Mouse (Mus musculus) testis, postnatal 14 days (tissue): ENCODE data around the gene Slfn1.
"Not testable (repeated sequence)": the region's sequence is repeated elsewhere in the genome, so short reads cannot be mapped to it uniquely, and the experiment has no call there.

Source experiments
- DNase-seq: peaks from one replicate; pipeline ENCODE4 v3.0.0; 2021; ENCODE audit warnings: low spot score

Gene Slfn1

GRCm38 (mm10) chr11:83116597-83117227 is at the start of gene Slfn1:
TSS of gene Slfn1 (plus strand) at chr11:83116849.
- DNase-seq, result no peak

- DNase-seq, result peak; percentile 5
Observed at GRCm38 (mm10) chr11:83067982-83068694, 48.5 kb upstream of the Slfn1 start.

- DNase-seq, result peak; percentile 1
Observed at GRCm38 (mm10) chr11:83070321-83070970, 46.2 kb upstream of the Slfn1 start.

- DNase-seq, result no peak
Observed at GRCm38 (mm10) chr11:83077714-83078422, 38.8 kb upstream of the Slfn1 start.

- no peak for DNase-seq
Observed at GRCm38 (mm10) chr11:83078423-83079140, 38.1 kb upstream of the Slfn1 start.

- no peak for DNase-seq
Observed at GRCm38 (mm10) chr11:83079487-83080199, 37.0 kb upstream of the Slfn1 start.

- DNase-seq, result no peak
Observed at GRCm38 (mm10) chr11:83082741-83083473, 33.7 kb upstream of the Slfn1 start.

- DNase-seq, result no peak
Observed at GRCm38 (mm10) chr11:83084161-83084560, 32.5 kb upstream of the Slfn1 start.

GRCm38 (mm10) chr11:83084761-83085160 is 31.9 kb upstream of the Slfn1 start:
- no peak for DNase-seq

GRCm38 (mm10) chr11:83115138-83115537 is 1.5 kb upstream of the Slfn1 start:
- no peak for DNase-seq

- DNase-seq, result no peak
Observed at GRCm38 (mm10) chr11:83118056-83118455, 1.4 kb downstream of the Slfn1 start.

- no peak for DNase-seq
Observed at GRCm38 (mm10) chr11:83121131-83121685, 4.6 kb downstream of the Slfn1 start.

GRCm38 (mm10) chr11:83123198-83123597 is 6.5 kb downstream of the Slfn1 start:
- no peak for DNase-seq

GRCm38 (mm10) chr11:83124906-83125305 is 8.3 kb downstream of the Slfn1 start:
- DNase-seq, result no peak

- not testable (repeated sequence) for DNase-seq
Observed at GRCm38 (mm10) chr11:83125633-83126032, 9.0 kb downstream of the Slfn1 start.

- not testable (repeated sequence) for DNase-seq
Observed at GRCm38 (mm10) chr11:83137253-83137652, 20.6 kb downstream of the Slfn1 start.

GRCm38 (mm10) chr11:83148939-83149338 is 32.3 kb downstream of the Slfn1 start:
- not testable (repeated sequence) for DNase-seq
